27 mouse cellular contexts compared by ENCODE assay signal in genomic region chr11:119694146-119694860, GRCm38 (mm10).
A peak's percentile ranks its signal among the peaks of the same experiment; 100 is the strongest.
DNase-seq lines count a peak whose midpoint lies in the region; ATAC-seq and TF ChIP-seq lines count a peak whose summit lies in the region.
"Had no signal": no experiment of that assay in that cellular context is flagged by ENCODE, and none has a peak within 500 bp of the region (broad histone marks: within the 10 kb centered on the region; RNA-seq: fewer than 3 reads in every experiment).

No protein-coding gene starts in this region.

- no peak for ATAC-seq in hindbrain, embryonic 14.5 days (ENCODE audit: low FRiP score)
- ATAC-seq in kidney, postnatal 0 days (replicated peaks; ENCODE audit: low FRiP score, low read depth) = no peak
- no peak for ATAC-seq in embryonic facial prominence, embryonic 14.5 days (ENCODE audit: low read depth)
- ATAC-seq: forebrain, embryonic 13.5 days; intestine, embryonic 15.5 days; midbrain, embryonic 15.5 days had no signal

- H3K4me1 ChIP-seq in hindbrain, embryonic 10.5 days (replicated peaks) = peaks cover 24% of the 10 kb centered on the region
- H3K4me1 ChIP-seq in hindbrain, embryonic 14.5 days (replicated peaks; ENCODE audit: control insufficient read depth, insufficient read depth, low read length) = 0 out of 2 replicates have a peak, but pooled peaks cover 4% of the 10 kb centered on the region
- peaks cover 7% of the 10 kb centered on the region for H3K4me1 ChIP-seq in kidney, postnatal 0 days (replicated peaks; ENCODE audit: insufficient read depth, low read length)
- H3K4me1 ChIP-seq in embryonic facial prominence, embryonic 14.5 days (ENCODE audit: control insufficient read depth, insufficient read depth, low read length) = peaks cover 11% of the 10 kb centered on the region; the same call in 1 of the 2 replicates

- no peak overlapping the region for H3K9ac ChIP-seq in hindbrain, embryonic 14.5 days
- no peak overlapping the region for H3K9ac ChIP-seq in kidney, postnatal 0 days (ENCODE audit: low read depth, low read length)
- H3K9ac ChIP-seq in embryonic facial prominence, embryonic 14.5 days (ENCODE audit: low read depth, low read length) = no peak overlapping the region
- H3K9ac ChIP-seq: forebrain, embryonic 13.5 days; hindbrain, embryonic 12.5 days; intestine, embryonic 15.5 days; limb, embryonic 15.5 days; liver, embryonic 14.5 days; lung, embryonic 14.5 days; midbrain, embryonic 15.5 days; neural tube, embryonic 13.5 days had no signal

- 81% methylated on average over 10 of the region's 10 CpGs for WGBS in hindbrain, embryonic 10.5 days
- WGBS in hindbrain, embryonic 14.5 days = 72% methylated on average over 10 of the region's 10 CpGs
- WGBS in kidney, postnatal 0 days = 30% methylated on average over 10 of the region's 10 CpGs
- 62% methylated on average over 10 of the region's 10 CpGs for WGBS in embryonic facial prominence, embryonic 14.5 days

- no peak for TF ChIP-seq CTCF in kidney, postnatal 0 days (IDR thresholded peaks at IDR 0.05; ENCODE audit: low read depth)

- H3K27me3 ChIP-seq in hindbrain, embryonic 10.5 days (ENCODE audit: insufficient read depth, poor library complexity, severe bottlenecking) = no peaks in the 10 kb centered on the region
- H3K27me3 ChIP-seq in hindbrain, embryonic 14.5 days (ENCODE audit: control insufficient read depth, insufficient read depth, low read length) = no peaks in the 10 kb centered on the region
- H3K27me3 ChIP-seq in kidney, postnatal 0 days (ENCODE audit: insufficient read depth, low read length) = no peaks in the 10 kb centered on the region
- no peaks in the 10 kb centered on the region for H3K27me3 ChIP-seq in embryonic facial prominence, embryonic 14.5 days (replicated peaks; ENCODE audit: control insufficient read depth, insufficient read depth, low read length)
- H3K27me3 ChIP-seq: forebrain, embryonic 13.5 days; hindbrain, embryonic 12.5 days; intestine, embryonic 15.5 days; limb, embryonic 15.5 days; megakaryocyte, embryonic 14.5 days; midbrain, embryonic 15.5 days; neural tube, embryonic 13.5 days had no signal

- no peak overlapping the region for H3K4me2 ChIP-seq in hindbrain, embryonic 14.5 days (replicated peaks)
- H3K4me2 ChIP-seq in kidney, postnatal 0 days (ENCODE audit: low read length) = no peak overlapping the region
- no peak overlapping the region for H3K4me2 ChIP-seq in embryonic facial prominence, embryonic 14.5 days (ENCODE audit: low read depth, low read length)
- H3K4me2 ChIP-seq: forebrain, embryonic 13.5 days; heart, embryonic 11.5 days; hindbrain, embryonic 12.5 days; intestine, embryonic 15.5 days; limb, embryonic 15.5 days; lung, embryonic 14.5 days; midbrain, embryonic 15.5 days; neural tube, embryonic 13.5 days had no signal

- peak overlapping the region; percentile 29; the same call in 1 of the 2 replicates for H3K27ac ChIP-seq in hindbrain, embryonic 10.5 days
- no peak overlapping the region for H3K27ac ChIP-seq in hindbrain, embryonic 14.5 days
- peak overlapping the region; percentile 3; the same call in 1 of the 2 replicates for H3K27ac ChIP-seq in kidney, postnatal 0 days
- H3K27ac ChIP-seq in embryonic facial prominence, embryonic 14.5 days (replicated peaks; ENCODE audit: low read depth, low read length) = peak overlapping the region; percentile 61
- H3K27ac ChIP-seq: forebrain, embryonic 13.5 days; hindbrain, embryonic 12.5 days; intestine, embryonic 15.5 days; limb, embryonic 15.5 days; liver, embryonic 14.5 days; midbrain, embryonic 15.5 days; neural tube, embryonic 13.5 days had no signal

- H3K9me3 ChIP-seq in hindbrain, embryonic 10.5 days = no peaks in the 10 kb centered on the region
- H3K9me3 ChIP-seq in hindbrain, embryonic 14.5 days (ENCODE audit: control insufficient read depth, low read length) = no peaks in the 10 kb centered on the region
- H3K9me3 ChIP-seq in kidney, postnatal 0 days (replicated peaks; ENCODE audit: low read length) = no peaks in the 10 kb centered on the region
- H3K9me3 ChIP-seq in embryonic facial prominence, embryonic 14.5 days (ENCODE audit: control insufficient read depth, low read length) = no peaks in the 10 kb centered on the region
- H3K9me3 ChIP-seq: forebrain, embryonic 13.5 days; hindbrain, embryonic 12.5 days; intestine, embryonic 15.5 days; limb, embryonic 15.5 days; midbrain, embryonic 15.5 days; neural tube, embryonic 13.5 days had no signal

- no peak overlapping the region for H3K4me3 ChIP-seq in hindbrain, embryonic 10.5 days
- H3K4me3 ChIP-seq in hindbrain, embryonic 14.5 days (replicated peaks; ENCODE audit: low read length) = no peak overlapping the region
- no peak overlapping the region for H3K4me3 ChIP-seq in kidney, postnatal 0 days (replicated peaks; ENCODE audit: low read depth, low read length)
- H3K4me3 ChIP-seq in embryonic facial prominence, embryonic 14.5 days (ENCODE audit: low read depth, low read length) = no peak overlapping the region
- H3K4me3 ChIP-seq: forebrain, embryonic 13.5 days; hindbrain, embryonic 12.5 days; intestine, embryonic 15.5 days; limb, embryonic 15.5 days; megakaryocyte, embryonic 14.5 days; midbrain, embryonic 15.5 days; myocyte; neural tube, embryonic 13.5 days had no signal

- no peaks in the 10 kb centered on the region for H3K36me3 ChIP-seq in hindbrain, embryonic 10.5 days
- no peaks in the 10 kb centered on the region for H3K36me3 ChIP-seq in hindbrain, embryonic 14.5 days (replicated peaks; ENCODE audit: control insufficient read depth, insufficient read depth)
- H3K36me3 ChIP-seq in kidney, postnatal 0 days (ENCODE audit: insufficient read depth, low read length) = no peaks in the 10 kb centered on the region
- no peaks in the 10 kb centered on the region for H3K36me3 ChIP-seq in embryonic facial prominence, embryonic 14.5 days (ENCODE audit: control insufficient read depth, insufficient read depth, low read length)
- H3K36me3 ChIP-seq: hindbrain, embryonic 12.5 days; intestine, embryonic 15.5 days; limb, embryonic 15.5 days; midbrain, embryonic 15.5 days; neural tube, embryonic 13.5 days had no signal

- DNase-seq in hindbrain, embryonic 10.5 days (ENCODE audit: low spot score) = no peak
- no peak for DNase-seq in hindbrain, embryonic 14.5 days (ENCODE audit: low spot score)
- DNase-seq in kidney, postnatal 0 days (ENCODE audit: low spot score) = peak; percentile 77
- DNase-seq in kidney, postnatal 25 days = no peak
- peak; percentile 57 for DNase-seq in NIH3T3 (ENCODE audit: low read depth)
- DNase-seq in embryonic facial prominence, embryonic 14.5 days (ENCODE audit: low spot score) = peak; percentile 31
- no peak for DNase-seq in adrenal gland, postnatal 36 days
- DNase-seq: adrenal gland, postnatal 10 days; cerebellum, adult 2 months; heart, postnatal 14 days; kidney, postnatal 14 days; layer of hippocampus, adult 9-11 months; lung, embryonic 14.5 days; retina, postnatal 1 day; right cerebral cortex, postnatal 25 days; spleen, adult 18-20 months; thymus, postnatal 25 days had no signal

Comparison
In these comparisons a context has a peak if more than half of its experiments do, and no peak if none do; other contexts are left out.
1. DNase-seq: peak in kidney, postnatal 0 days (single experiment), NIH3T3 (single experiment) and embryonic facial prominence, embryonic 14.5 days (single experiment); none in hindbrain, embryonic 10.5 days (single experiment), hindbrain, embryonic 14.5 days (single experiment), kidney, postnatal 25 days (0 of 2) and adrenal gland, postnatal 36 days (0 of 2).